Mouse (Mus musculus): ENCODE data around the gene Dcp1a. TPM values are rescaled to one million over a fixed set of nuclear protein-coding genes. Genes with fewer than 3 reads are reported as not detected.

Gene Dcp1a
- polyA plus RNA-seq, 1 experiment from 2014 or later, result 18.1 TPM

GRCm38 (mm10) chr14:30568016-30568415 lies 88.7 kb downstream of the Dcp1a start:
- 85% methylated on average over 9 of the region's 9 CpGs for WGBS

DNA sequence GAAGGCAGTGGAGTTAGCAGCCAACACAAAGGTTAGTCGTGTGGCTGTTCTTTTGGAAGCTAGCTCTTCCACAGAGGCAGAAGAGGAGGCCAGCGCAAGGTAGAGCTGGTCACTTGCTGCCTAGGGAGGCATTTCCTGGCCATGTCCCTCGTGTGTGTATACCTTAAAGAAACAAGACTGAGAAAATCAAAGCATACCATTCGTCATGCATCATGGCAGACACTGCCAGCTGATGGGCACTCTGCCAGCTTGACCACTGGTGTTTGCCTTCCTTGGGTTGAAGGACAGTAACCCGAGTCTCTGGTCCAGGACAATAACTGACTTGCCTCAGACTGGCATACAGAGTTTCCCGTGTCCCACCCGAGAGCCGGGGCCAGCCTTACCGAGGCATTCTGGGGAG lies 91.0 kb downstream of the Dcp1a start:
- no peak overlapping the region for H3K4me2 ChIP-seq (replicated peaks)
- no peak for ATAC-seq
- H3K36me3 ChIP-seq, result peaks cover 79% of the 10 kb centered on the region
- H3K4me1 ChIP-seq (replicated peaks), result no peaks in the 10 kb centered on the region
- H3K4me3 ChIP-seq (replicated peaks), result no peak overlapping the region
- 83% methylated on average over 9 of the region's 9 CpGs for WGBS
- H3K9ac ChIP-seq, result no peak overlapping the region
- no peaks in the 10 kb centered on the region for H3K9me3 ChIP-seq
- H3K27me3 ChIP-seq (replicated peaks), result no peaks in the 10 kb centered on the region
- no peak overlapping the region for H3K27ac ChIP-seq

More at GRCm38 (mm10) chr14:30568016-30568415, 88.7 kb downstream of the Dcp1a start:
- Histone ChIP-seq H3K27me3 (replicated peaks) (no peaks in the 10 kb centered on the region), H3K27ac (no peak overlapping the region), H3K36me3 (peaks cover 75% of the 10 kb centered on the region), H3K4me1 (replicated peaks) (no peaks in the 10 kb centered on the region), H3K4me2 (replicated peaks) (no peak overlapping the region), H3K4me3 (replicated peaks) (no peak overlapping the region), H3K9ac (no peak overlapping the region), H3K9me3 (no peaks in the 10 kb centered on the region)
- ATAC-seq, result no peak

GRCm38 (mm10) chr14:30572253-30572652 lies 92.9 kb downstream of the Dcp1a start:
- H3K27me3 ChIP-seq (replicated peaks), result no peaks in the 10 kb centered on the region
- H3K36me3 ChIP-seq, result peaks cover 60% of the 10 kb centered on the region
- no peak overlapping the region for H3K4me2 ChIP-seq (replicated peaks)
- H3K4me1 ChIP-seq (replicated peaks), result peaks cover 9% of the 10 kb centered on the region
- H3K9me3 ChIP-seq, result no peaks in the 10 kb centered on the region
- no peak overlapping the region for H3K27ac ChIP-seq
- H3K9ac ChIP-seq, result no peak overlapping the region
- no peak overlapping the region for H3K4me3 ChIP-seq (replicated peaks)
- no peak for ATAC-seq
- WGBS, result 89% methylated on average over 10 of the region's 10 CpGs

DNA sequence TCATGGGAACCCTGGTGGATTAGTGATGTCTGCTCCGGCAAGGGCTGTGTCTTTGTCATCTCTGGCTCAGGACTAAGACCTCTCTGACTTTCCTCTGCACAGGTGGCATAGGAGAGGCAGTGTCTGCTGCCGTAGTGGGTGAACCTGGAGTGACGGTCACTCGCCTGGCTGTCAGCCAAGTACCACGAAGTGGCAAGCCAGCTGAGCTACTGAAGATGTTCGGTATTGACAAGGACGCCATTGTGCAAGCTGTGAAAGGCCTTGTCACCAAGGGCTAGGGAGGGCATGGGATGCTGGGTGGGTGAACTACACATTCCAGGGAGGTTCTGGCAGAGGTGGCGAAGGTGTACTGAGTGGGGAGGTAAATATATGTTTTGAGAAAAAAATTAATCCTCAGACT lies 93.9 kb downstream of the Dcp1a start:
- WGBS, result 67% methylated on average over 8 of the region's 8 CpGs
- no peak overlapping the region for H3K27ac ChIP-seq
- H3K4me3 ChIP-seq (replicated peaks), result no peak overlapping the region

GRCm38 (mm10) chr14:30573983-30574584 lies 94.7 kb downstream of the Dcp1a start:
- no peaks in the 10 kb centered on the region for H3K9me3 ChIP-seq
- H3K9ac ChIP-seq, result no peak overlapping the region
- peaks cover 9% of the 10 kb centered on the region for H3K4me1 ChIP-seq (replicated peaks)
- no peaks in the 10 kb centered on the region for H3K27me3 ChIP-seq (replicated peaks)
- no peak overlapping the region for H3K4me3 ChIP-seq (replicated peaks)
- WGBS, result 66% methylated on average over 6 of the region's 6 CpGs
- ATAC-seq, result peak; percentile 48; the same call in 1 of the 2 replicates
- H3K27ac ChIP-seq, result no peak overlapping the region
- peaks cover 46% of the 10 kb centered on the region for H3K36me3 ChIP-seq
- no peak overlapping the region for H3K4me2 ChIP-seq (replicated peaks)

More for the DNA sequence above, 93.9 kb downstream of the Dcp1a start:
- no peaks in the 10 kb centered on the region for H3K9me3 ChIP-seq
- H3K36me3 ChIP-seq, result peaks cover 55% of the 10 kb centered on the region
- H3K4me2 ChIP-seq (replicated peaks), result no peak overlapping the region
- no peak overlapping the region for H3K9ac ChIP-seq
- no peaks in the 10 kb centered on the region for H3K27me3 ChIP-seq (replicated peaks)
- ATAC-seq, result no peak
- peaks cover 9% of the 10 kb centered on the region for H3K4me1 ChIP-seq (replicated peaks)

- 64% methylated on average over 7 of the region's 7 CpGs for WGBS
Observed at GRCm38 (mm10) chr14:30575791-30576190, 96.5 kb downstream of the Dcp1a start.

GRCm38 (mm10) chr14:30576260-30576659 lies 96.9 kb downstream of the Dcp1a start:
- peaks cover 13% of the 10 kb centered on the region for H3K4me1 ChIP-seq (replicated peaks)
- H3K9me3 ChIP-seq, result no peaks in the 10 kb centered on the region

More at GRCm38 (mm10) chr14:30575791-30576190, 96.5 kb downstream of the Dcp1a start:
- 0 out of 2 replicates have a peak, but pooled peaks have one; percentile 9 for ATAC-seq
- Histone ChIP-seq H3K27ac (no peak overlapping the region), H3K4me1 (replicated peaks) (peaks cover 13% of the 10 kb centered on the region), H3K9me3 (no peaks in the 10 kb centered on the region), H3K36me3 (peaks cover 31% of the 10 kb centered on the region), H3K9ac (0 out of 2 replicates have a peak overlapping the region, but pooled peaks have one; percentile 26), H3K4me2 (replicated peaks) (no peak overlapping the region), H3K4me3 (replicated peaks) (no peak overlapping the region), H3K27me3 (replicated peaks) (no peaks in the 10 kb centered on the region)

More at GRCm38 (mm10) chr14:30576260-30576659, 96.9 kb downstream of the Dcp1a start:
- no peak overlapping the region for H3K4me3 ChIP-seq (replicated peaks)
- H3K9ac ChIP-seq, result no peak overlapping the region
- H3K36me3 ChIP-seq, result peaks cover 26% of the 10 kb centered on the region
- WGBS, result 36% methylated on average over 5 of the region's 5 CpGs
- H3K27ac ChIP-seq, result no peak overlapping the region
- no peak overlapping the region for H3K4me2 ChIP-seq (replicated peaks)
- H3K27me3 ChIP-seq (replicated peaks), result no peaks in the 10 kb centered on the region
- peak; percentile 44; the same call in 1 of the 2 replicates for ATAC-seq

Other genes with a start within 250 kb of the Dcp1a start
- gene Cacna1d, start 11.9 kb downstream of the Dcp1a start, polyA plus RNA-seq (2015; fragmentation: Nextera tagmentation; extraction: Ambion mirVana), result 3.5 and 4.0 TPM in 2 replicates
- 358 and 367 TPM in 2 replicates for gene Tkt, start 68.8 kb downstream of the Dcp1a start, polyA plus RNA-seq (2015; fragmentation: Nextera tagmentation; extraction: Ambion mirVana)
- gene Prkcd, start 146.7 kb downstream of the Dcp1a start, polyA plus RNA-seq (2015; fragmentation: Nextera tagmentation; extraction: Ambion mirVana), result 57.2 and 58.3 TPM in 2 replicates
- 12.6 and 15.0 TPM in 2 replicates for gene Rft1, start 174.8 kb downstream of the Dcp1a start, polyA plus RNA-seq (2015; fragmentation: Nextera tagmentation; extraction: Ambion mirVana)
- gene Sfmbt1, start 235.3 kb downstream of the Dcp1a start, polyA plus RNA-seq (2015; fragmentation: Nextera tagmentation; extraction: Ambion mirVana), result 11.4 and 12.3 TPM in 2 replicates

Data from intestine, embryonic 15.5 days (tissue).